Mouse (Mus musculus) limb, embryonic 13.5 days (tissue): ENCODE measurements at regions not wholly inside any gene's neighbourhood (a gene's known extent, or its start where the extent isn't known, plus 50 kb on each side); places are given as distances from the start of the nearest gene placed in this dataset.
"Not testable (repeated sequence)": the region's sequence is repeated elsewhere in the genome, so short reads cannot be mapped to it uniquely, and the experiment has no call there.

ENCODE experiments used
- ATAC-seq: fragments of 200-750 bp; cut with Nextera tagmentation; 2 replicates; pipeline ENCODE4 v1.8.0; 2017; ENCODE audit warnings: low read depth, moderate number of reproducible peaks, moderate TSS enrichment; ENCODE audit not compliant: low FRiP score
- H3K27ac ChIP-seq: fragments of 300-500 bp; sonication (generic); 2 replicates; pipeline ENCODE4 v1.5.1; 2015; ENCODE audit warnings: inconsistent platforms, mild to moderate bottlenecking, moderate library complexity
- H3K27me3 ChIP-seq: fragments of 300-500 bp; sonication (generic); 2 replicates; pipeline ENCODE4 v1.6.1; 2015; ENCODE audit warnings: mild to moderate bottlenecking, inconsistent platforms
- H3K36me3 ChIP-seq: fragments of 300-500 bp; sonication (generic); 2 replicates; pipeline ENCODE4 v1.6.1; 2015; ENCODE audit warnings: inconsistent platforms, mild to moderate bottlenecking, moderate library complexity
- H3K4me1 ChIP-seq: fragments of 300-500 bp; sonication (generic); 2 replicates; pipeline ENCODE4 v1.6.1; 2015; ENCODE audit warnings: inconsistent platforms
- H3K4me2 ChIP-seq: fragments of 300-500 bp; sonication (generic); replicated peaks from 2 replicates; pipeline ENCODE4 v1.6.1; 2015; ENCODE audit warnings: inconsistent platforms, mild to moderate bottlenecking, moderate library complexity
- H3K4me3 ChIP-seq: fragments of 300-500 bp; sonication (generic); 2 replicates; pipeline ENCODE4 v1.5.1; 2015; ENCODE audit warnings: moderate library complexity, mild to moderate bottlenecking, inconsistent platforms
- H3K9ac ChIP-seq: fragments of 300-500 bp; sonication (generic); 2 replicates; pipeline ENCODE4 v1.6.1; 2015; ENCODE audit warnings: mild to moderate bottlenecking, inconsistent platforms
- H3K9me3 ChIP-seq: fragments of 300-500 bp; sonication (generic); 2 replicates; pipeline ENCODE4 v1.6.1; 2016; ENCODE audit warnings: inconsistent platforms
- whole genome bisulfite sequencing: fragments of 180-500 bp; shearing (Covaris S2); methylation state at CpG from one replicate; pipeline ENCODE4 v1.1.7; 2015; 5-methylcytosine and 5-hydroxymethylcytosine counted together

GRCm38 (mm10) chr5:148796072-148796471 is 133.0 kb downstream of the Katnal1 start:
- H3K4me3 ChIP-seq = no peak overlapping the region
- WGBS = 31% methylated on average over 4 of the region's 4 CpGs
- peaks cover 20% of the 10 kb centered on the region for H3K4me1 ChIP-seq
- no peak for ATAC-seq
- no peaks in the 10 kb centered on the region for H3K36me3 ChIP-seq
- H3K4me2 ChIP-seq = no peak overlapping the region
- no peak overlapping the region for H3K9ac ChIP-seq
- 0 out of 2 replicates have a peak, but pooled peaks cover 4% of the 10 kb centered on the region for H3K27me3 ChIP-seq
- H3K9me3 ChIP-seq = no peaks in the 10 kb centered on the region
- H3K27ac ChIP-seq = no peak overlapping the region

- ATAC-seq = no peak
- no peak overlapping the region for H3K4me2 ChIP-seq
These were observed 134.7 kb downstream of the Katnal1 start for GRCm38 (mm10) chr5:148794465-148794864.

GRCm38 (mm10) chr5:148792736-148793440 is 136.2 kb downstream of the Katnal1 start:
- peaks cover 29% of the 10 kb centered on the region for H3K4me1 ChIP-seq

More at GRCm38 (mm10) chr5:148794465-148794864, 134.7 kb downstream of the Katnal1 start:
- H3K36me3 ChIP-seq = no peaks in the 10 kb centered on the region
- no peak overlapping the region for H3K27ac ChIP-seq
- H3K27me3 ChIP-seq = 0 out of 2 replicates have a peak, but pooled peaks cover 6% of the 10 kb centered on the region
- H3K4me1 ChIP-seq = peaks cover 25% of the 10 kb centered on the region
- no peak overlapping the region for H3K4me3 ChIP-seq
- H3K9ac ChIP-seq = no peak overlapping the region
- no peaks in the 10 kb centered on the region for H3K9me3 ChIP-seq
- WGBS = 15% methylated on average over 15 of the region's 15 CpGs

GRCm38 (mm10) chr5:148791651-148792050 is 137.5 kb downstream of the Katnal1 start:
- Histone ChIP-seq H3K9me3 (no peaks in the 10 kb centered on the region), H3K4me1 (peaks cover 36% of the 10 kb centered on the region), H3K27ac (no peak overlapping the region), H3K36me3 (no peaks in the 10 kb centered on the region), H3K4me3 (no peak overlapping the region), H3K4me2 (no peak overlapping the region), H3K9ac (no peak overlapping the region), H3K27me3 (0 out of 2 replicates have a peak, but pooled peaks cover 6% of the 10 kb centered on the region)
- 58% methylated on average over 6 of the region's 6 CpGs for WGBS
- ATAC-seq = no peak

More at GRCm38 (mm10) chr5:148792736-148793440, 136.2 kb downstream of the Katnal1 start:
- WGBS = 15% methylated on average over 14 of the region's 14 CpGs
- Histone ChIP-seq H3K36me3 (no peaks in the 10 kb centered on the region), H3K4me3 (no peak overlapping the region), H3K9ac (no peak overlapping the region), H3K27ac (no peak overlapping the region), H3K4me2 (no peak overlapping the region), H3K9me3 (no peaks in the 10 kb centered on the region), H3K27me3 (0 out of 2 replicates have a peak, but pooled peaks cover 6% of the 10 kb centered on the region)
- no peak for ATAC-seq

GRCm38 (mm10) chr5:148790343-148790742 is 138.8 kb downstream of the Katnal1 start:
- not testable (repeated sequence) for H3K27ac ChIP-seq, H3K4me3 ChIP-seq, H3K27me3 ChIP-seq, ATAC-seq, H3K4me2 ChIP-seq, H3K9me3 ChIP-seq, H3K36me3 ChIP-seq, H3K9ac ChIP-seq
- WGBS = 78% methylated on average over 6 of the region's 6 CpGs
- peaks cover 32% of the 10 kb centered on the region for H3K4me1 ChIP-seq

GRCm38 (mm10) chr5:148789823-148790222 is 139.3 kb downstream of the Katnal1 start:
- Histone ChIP-seq H3K4me2 (no peak overlapping the region), H3K27me3 (0 out of 2 replicates have a peak, but pooled peaks cover 6% of the 10 kb centered on the region), H3K27ac (no peak overlapping the region; the same call in 1 of the 2 replicates), H3K9ac (no peak overlapping the region), H3K36me3 (no peaks in the 10 kb centered on the region), H3K4me3 (no peak overlapping the region), H3K9me3 (no peaks in the 10 kb centered on the region), H3K4me1 (peaks cover 32% of the 10 kb centered on the region)
- WGBS = 70% methylated on average over 5 of the region's 5 CpGs
- ATAC-seq = no peak

- Histone ChIP-seq H3K36me3 (no peaks in the 10 kb centered on the region), H3K27me3 (0 out of 2 replicates have a peak, but pooled peaks cover 6% of the 10 kb centered on the region), H3K9ac (no peak overlapping the region), H3K4me3 (no peak overlapping the region), H3K4me2 (no peak overlapping the region), H3K27ac (peak overlapping the region; percentile 44; the same call in 1 of the 2 replicates), H3K9me3 (no peaks in the 10 kb centered on the region), H3K4me1 (peaks cover 32% of the 10 kb centered on the region)
- WGBS = 9% methylated on average over 6 of the region's 6 CpGs
- peak; percentile 79 for ATAC-seq
These were observed 140.0 kb downstream of the Katnal1 start for GRCm38 (mm10) chr5:148789147-148789566.

- no peak for ATAC-seq
- Histone ChIP-seq H3K4me1 (peaks cover 32% of the 10 kb centered on the region), H3K4me3 (no peak overlapping the region), H3K27ac (peak overlapping the region; percentile 39; the same call in 1 of the 2 replicates), H3K9me3 (no peaks in the 10 kb centered on the region), H3K27me3 (0 out of 2 replicates have a peak, but pooled peaks cover 6% of the 10 kb centered on the region), H3K4me2 (no peak overlapping the region), H3K36me3 (no peaks in the 10 kb centered on the region), H3K9ac (no peak overlapping the region)
- 85% methylated on average over 8 of the region's 8 CpGs for WGBS
These were observed 140.4 kb downstream of the Katnal1 start for GRCm38 (mm10) chr5:148788690-148789089.

- 30% methylated on average over 8 of the region's 8 CpGs for WGBS
These were observed 141.8 kb downstream of the Katnal1 start for GRCm38 (mm10) chr5:148787270-148787669.

GRCm38 (mm10) chr5:148781076-148781475 is 148.0 kb downstream of the Katnal1 start:
- H3K27me3 ChIP-seq, H3K9me3 ChIP-seq, ATAC-seq, H3K4me1 ChIP-seq, H3K4me3 ChIP-seq, H3K36me3 ChIP-seq, H3K4me2 ChIP-seq, H3K9ac ChIP-seq, H3K27ac ChIP-seq: not testable (repeated sequence)
- WGBS = 56% methylated on average over 6 of the region's 6 CpGs

More at GRCm38 (mm10) chr5:148787270-148787669, 141.8 kb downstream of the Katnal1 start:
- 0 out of 2 replicates have a peak, but pooled peaks cover 6% of the 10 kb centered on the region for H3K27me3 ChIP-seq
- no peak overlapping the region for H3K4me3 ChIP-seq
- H3K27ac ChIP-seq = no peak overlapping the region
- H3K36me3 ChIP-seq = no peaks in the 10 kb centered on the region
- peaks cover 28% of the 10 kb centered on the region for H3K4me1 ChIP-seq
- peak; percentile 55 for ATAC-seq
- no peak overlapping the region for H3K9ac ChIP-seq
- H3K9me3 ChIP-seq = no peaks in the 10 kb centered on the region
- no peak overlapping the region; the same call in 1 of the 2 replicates for H3K4me2 ChIP-seq

- no peaks in the 10 kb centered on the region for H3K27me3 ChIP-seq
- no peaks in the 10 kb centered on the region for H3K9me3 ChIP-seq
- no peak overlapping the region for H3K27ac ChIP-seq
- ATAC-seq = no peak
- no peaks in the 10 kb centered on the region for H3K36me3 ChIP-seq
- H3K9ac ChIP-seq = no peak overlapping the region
- no peak overlapping the region for H3K4me2 ChIP-seq
- H3K4me1 ChIP-seq = no peaks in the 10 kb centered on the region
- H3K4me3 ChIP-seq = no peak overlapping the region
- WGBS = 90% methylated on average over 20 of the region's 20 CpGs
These were observed 152.1 kb downstream of the Katnal1 start for GRCm38 (mm10) chr5:148776796-148777659.

GRCm38 (mm10) chr5:148775232-148775631 is 153.9 kb downstream of the Katnal1 start:
- no peak overlapping the region for H3K4me2 ChIP-seq
- no peaks in the 10 kb centered on the region for H3K27me3 ChIP-seq
- peaks cover 10% of the 10 kb centered on the region; the same call in 1 of the 2 replicates for H3K4me1 ChIP-seq
- no peak for ATAC-seq
- H3K27ac ChIP-seq = no peak overlapping the region
- no peak overlapping the region for H3K4me3 ChIP-seq
- H3K36me3 ChIP-seq = no peaks in the 10 kb centered on the region
- 68% methylated on average over 3 of the region's 3 CpGs for WGBS
- H3K9ac ChIP-seq = no peak overlapping the region
- H3K9me3 ChIP-seq = no peaks in the 10 kb centered on the region
